Mouse (Mus musculus): Measurements from ENCODE around the gene Birc5.

Birc5 gene

DNA sequence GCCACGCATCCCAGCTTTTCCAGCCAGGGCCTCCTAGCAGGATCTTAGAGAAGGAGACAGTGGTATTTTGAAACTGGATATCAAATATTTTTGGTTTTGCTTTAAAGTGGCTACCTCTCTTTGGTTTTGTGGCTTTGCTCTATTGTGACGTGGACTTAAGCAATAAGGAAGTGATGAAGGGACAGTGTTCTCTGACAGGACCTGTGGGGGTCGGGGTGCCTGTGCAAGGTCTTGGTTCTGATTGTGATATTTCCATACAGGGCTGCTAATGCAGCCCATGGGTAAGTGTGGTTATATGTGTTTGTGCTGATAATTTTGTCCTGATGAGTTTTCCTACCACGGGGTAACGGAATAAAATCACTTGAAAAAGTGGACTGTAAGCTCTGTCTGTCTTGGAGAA, 6.3 kb downstream of the Birc5 start:
- DNase-seq (ENCODE audit: low read depth), result no peak

DNA sequence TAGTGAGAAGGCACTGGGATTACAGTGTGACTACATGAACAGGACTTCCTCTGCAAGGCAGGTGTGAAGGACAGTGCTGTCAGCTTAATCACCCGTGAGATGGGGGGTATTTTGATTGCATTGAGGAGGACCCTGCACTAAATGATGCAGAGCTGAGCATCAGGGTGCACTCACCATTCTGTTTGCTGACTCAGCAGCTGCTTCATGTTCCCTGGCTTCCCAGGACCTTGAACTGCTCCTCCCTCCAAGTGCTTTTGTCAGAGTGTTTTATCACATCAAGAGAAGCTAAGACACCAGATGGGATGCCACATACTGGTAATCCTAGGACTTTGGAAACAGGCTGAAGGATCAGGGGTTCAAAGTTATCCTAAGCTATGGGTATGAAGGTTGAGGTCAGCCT, 6.9 kb downstream of the Birc5 start:
- DNase-seq (ENCODE audit: low read depth), result no peak

DNA sequence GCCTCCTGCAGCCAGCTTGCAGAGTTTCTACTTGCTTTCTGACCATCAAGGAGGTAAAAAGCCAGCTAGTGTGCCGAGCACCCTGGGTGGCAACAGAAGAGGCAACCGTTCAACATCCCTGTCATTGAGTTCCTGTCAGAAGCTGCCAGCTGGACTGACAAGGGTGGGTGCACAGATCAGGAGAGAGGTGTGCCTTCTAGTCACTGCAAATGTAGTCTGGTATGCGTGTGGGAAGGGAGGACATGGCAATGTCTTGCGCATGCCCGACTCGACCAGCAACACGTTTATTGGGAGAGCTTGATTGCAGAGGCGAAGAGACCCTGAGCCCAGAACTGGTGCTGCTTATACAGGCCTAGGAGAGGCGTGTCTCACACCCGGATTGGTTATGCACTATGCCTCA, 8.4 kb downstream of the Birc5 start:
- DNase-seq (ENCODE audit: low read depth), result no peak

DNA sequence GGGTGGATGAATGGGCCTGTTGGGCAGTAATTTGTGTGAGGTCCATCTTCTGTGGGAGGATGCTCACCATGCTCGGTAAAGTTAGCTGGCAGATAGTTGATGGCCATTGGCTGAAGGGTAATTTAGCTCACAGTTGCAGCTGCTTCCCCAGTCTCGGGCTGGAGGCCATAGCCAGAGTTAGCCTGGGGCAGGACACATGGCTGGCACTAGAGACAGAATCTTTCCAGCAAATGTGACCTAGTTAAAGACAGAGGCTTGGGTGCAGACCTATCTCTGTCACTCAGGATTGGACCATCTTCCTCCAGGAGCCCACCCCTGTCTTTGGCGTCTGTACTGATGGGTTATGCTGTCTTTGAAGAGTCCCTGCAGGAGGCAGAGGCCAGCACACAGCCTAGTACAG, 9.3 kb downstream of the Birc5 start:
- no peak for DNase-seq (ENCODE audit: low read depth)

DNA sequence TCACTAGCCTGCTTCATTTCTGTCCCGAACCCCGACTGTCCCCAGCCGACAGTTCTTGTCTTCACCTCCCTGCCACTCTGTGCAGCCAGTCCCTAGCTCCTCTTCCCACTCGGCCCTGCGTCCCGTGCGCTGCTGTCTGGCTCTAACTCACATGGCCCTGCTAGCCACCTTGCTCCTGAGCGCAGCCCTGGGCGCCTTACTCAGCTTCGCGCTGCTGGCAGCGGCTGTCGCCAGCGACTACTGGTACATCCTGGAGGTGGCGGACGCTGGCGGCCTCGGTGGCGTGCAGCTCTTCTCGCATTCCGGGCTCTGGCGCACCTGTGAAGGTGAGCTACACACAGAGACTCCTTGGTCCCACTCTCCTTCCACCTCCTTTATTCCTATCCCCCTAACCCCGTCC, 11.6 kb downstream of the Birc5 start, which contains the start of gene Tmem235:
Gene Tmem235, plus strand, starts transcription at position 152 of the 400 bp plus-strand sequence.
- DNase-seq (ENCODE audit: low read depth), result no peak

DNA sequence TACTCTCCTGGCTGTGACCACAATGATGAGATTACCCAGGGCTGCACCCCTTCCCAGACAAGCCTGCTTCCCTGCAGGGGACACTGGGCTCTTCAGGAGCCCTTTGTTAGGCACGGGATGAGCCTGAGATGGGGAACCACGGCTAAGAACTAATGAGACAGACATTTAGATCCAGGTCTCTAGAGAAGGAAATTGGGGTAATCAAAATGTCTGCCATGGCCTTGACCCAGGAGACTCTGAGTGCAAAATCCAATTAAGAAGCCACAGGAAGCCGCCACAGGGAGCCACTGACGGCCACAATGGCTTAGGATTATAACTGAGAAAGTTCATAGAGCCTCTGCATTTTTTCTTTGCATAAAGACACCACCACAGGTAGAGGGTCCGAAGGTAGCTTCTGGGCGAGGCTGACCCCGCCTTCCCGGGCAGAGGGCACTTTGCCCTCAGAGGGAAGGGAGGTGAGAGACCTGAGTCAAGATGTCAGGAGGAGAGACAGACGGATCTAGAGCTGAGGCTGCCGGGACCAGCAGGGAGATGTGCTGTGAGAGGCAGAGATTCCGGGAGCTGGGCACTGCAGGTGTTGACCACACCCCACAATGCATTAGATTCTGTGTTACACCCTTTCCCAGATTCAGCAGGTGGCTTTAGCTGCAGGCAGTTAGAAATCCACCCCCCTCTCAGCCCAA, 14.3 kb downstream of the Birc5 start:
- no peak for DNase-seq (ENCODE audit: low read depth)

DNA sequence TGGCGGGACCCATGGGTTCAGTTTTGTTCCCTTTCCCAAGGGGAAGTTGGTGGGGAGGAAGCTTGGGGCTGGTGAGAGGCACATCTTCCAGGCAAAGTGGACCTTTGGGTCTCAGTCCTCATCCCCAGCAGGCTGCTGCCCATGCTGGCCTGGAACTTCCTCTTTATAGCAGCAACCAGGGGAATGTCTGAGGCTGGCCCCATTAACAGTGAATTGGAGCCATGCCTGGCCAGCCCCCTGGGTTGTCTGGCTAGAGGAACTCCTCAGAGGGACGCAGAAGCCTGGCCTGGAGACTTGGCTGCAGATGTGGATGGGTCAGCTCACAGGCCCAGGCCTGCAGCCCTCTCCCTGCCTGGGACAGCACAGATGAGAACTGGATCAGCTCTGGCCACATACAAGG, 15.8 kb downstream of the Birc5 start:
- no peak for DNase-seq (ENCODE audit: low read depth)

DNA sequence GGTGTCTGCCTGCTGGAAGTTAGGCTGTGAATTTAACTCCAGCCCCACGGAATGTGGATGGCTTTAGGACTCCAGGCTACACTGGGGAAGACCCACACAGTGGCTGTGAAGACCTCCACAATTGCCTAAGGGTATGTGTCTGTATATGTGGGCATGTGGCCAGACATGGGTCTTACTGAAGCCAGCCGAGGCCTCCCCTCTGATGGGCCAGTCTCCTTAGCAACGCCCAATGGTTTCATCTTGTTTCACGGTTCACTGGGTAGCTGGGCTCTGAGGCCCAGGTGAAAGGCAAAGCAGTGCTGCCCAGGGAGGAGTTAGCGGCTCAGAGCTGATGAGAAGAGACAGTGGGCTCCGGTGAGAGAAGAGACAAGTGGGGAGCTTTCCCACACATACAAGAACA, 16.9 kb downstream of the Birc5 start:
- DNase-seq (ENCODE audit: low read depth), result no peak

DNA sequence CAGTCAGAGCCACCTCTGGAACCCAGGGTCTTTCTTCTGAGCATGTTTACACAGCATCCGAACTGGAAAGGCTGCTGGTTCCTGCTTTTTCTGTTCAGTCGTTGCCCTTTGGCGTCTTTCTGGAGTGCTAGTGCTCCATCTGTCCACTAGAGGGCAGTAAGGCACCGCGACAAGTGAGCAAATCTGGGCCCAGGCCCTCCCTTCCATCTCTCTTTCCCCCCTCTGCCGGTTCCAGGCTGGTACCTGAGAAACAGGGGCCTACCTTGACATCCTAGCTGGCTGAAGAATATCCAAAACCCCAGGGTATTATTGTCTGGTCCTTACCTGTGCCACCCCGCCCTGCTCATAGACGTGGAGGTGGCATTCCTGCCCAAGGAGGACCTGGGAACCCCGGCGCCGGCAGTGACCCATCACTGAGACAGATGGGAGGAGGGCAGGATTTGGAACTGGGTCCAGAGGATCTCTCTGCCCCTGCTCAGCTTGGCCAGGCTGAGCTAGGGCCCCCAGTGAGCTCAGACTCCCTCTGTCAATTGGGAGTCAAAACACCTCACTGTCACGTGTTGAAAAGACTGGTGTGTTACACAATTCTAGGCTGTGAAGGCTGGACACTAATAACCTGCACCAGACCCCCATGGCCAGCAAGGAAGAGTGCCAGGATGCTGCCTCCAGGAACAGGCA, 21.8 kb downstream of the Birc5 start:
- peak; percentile 93 for DNase-seq (ENCODE audit: low read depth)

DNA sequence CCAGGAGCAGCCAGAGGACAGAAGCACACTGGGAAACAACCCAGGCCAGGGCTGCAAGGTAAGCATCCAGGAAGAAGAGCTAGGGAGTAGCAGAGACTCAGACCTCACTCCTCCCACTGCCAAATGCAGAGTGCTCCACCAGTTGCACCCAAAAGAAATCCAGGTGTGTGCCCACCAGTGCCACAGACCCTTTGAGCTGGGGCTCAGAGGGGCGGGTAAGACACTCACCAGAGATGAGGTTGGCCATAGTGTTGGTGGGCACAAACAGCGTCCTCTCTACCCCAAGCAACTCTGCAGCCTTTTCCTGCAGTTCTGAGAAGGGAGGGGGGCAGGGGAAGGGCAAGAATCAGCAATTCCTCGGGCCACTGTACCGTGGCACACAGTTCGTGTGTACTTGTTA, 22.3 kb downstream of the Birc5 start:
- no peak for DNase-seq (ENCODE audit: low read depth)

DNA sequence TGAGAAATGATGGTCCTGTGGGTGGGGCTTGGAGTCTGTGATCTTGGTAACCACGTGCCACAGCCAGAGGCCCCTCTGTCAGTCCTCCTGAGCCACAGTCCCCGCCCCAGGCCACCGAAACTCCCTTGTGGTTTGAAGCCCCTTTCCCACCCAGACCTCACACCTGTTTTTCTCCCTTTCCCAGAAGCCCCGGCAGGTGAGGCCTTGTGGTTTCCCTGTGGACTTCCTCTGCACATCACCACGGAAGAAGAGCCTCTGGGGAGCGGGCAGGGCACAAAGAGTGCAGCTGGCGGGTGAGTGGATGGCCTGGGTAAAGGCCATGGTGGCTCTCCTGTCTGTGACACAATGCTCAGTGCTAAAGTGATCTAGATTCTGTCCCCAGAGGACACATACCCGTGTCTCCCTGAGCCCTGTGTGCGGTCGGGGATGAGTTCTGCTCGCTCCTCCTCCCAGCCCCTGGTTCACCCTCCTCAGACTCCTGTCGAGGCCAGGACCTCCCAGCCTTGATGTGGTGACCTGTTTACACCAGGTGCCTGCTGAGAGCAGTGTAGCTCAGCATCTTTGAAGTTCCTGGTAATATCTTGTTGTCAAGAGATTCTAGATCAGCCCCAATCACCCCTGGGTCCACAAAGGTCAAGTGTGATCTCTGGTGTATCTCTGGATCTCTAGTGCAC, 23.0 kb downstream of the Birc5 start:
- no peak for DNase-seq (ENCODE audit: low read depth)

DNA sequence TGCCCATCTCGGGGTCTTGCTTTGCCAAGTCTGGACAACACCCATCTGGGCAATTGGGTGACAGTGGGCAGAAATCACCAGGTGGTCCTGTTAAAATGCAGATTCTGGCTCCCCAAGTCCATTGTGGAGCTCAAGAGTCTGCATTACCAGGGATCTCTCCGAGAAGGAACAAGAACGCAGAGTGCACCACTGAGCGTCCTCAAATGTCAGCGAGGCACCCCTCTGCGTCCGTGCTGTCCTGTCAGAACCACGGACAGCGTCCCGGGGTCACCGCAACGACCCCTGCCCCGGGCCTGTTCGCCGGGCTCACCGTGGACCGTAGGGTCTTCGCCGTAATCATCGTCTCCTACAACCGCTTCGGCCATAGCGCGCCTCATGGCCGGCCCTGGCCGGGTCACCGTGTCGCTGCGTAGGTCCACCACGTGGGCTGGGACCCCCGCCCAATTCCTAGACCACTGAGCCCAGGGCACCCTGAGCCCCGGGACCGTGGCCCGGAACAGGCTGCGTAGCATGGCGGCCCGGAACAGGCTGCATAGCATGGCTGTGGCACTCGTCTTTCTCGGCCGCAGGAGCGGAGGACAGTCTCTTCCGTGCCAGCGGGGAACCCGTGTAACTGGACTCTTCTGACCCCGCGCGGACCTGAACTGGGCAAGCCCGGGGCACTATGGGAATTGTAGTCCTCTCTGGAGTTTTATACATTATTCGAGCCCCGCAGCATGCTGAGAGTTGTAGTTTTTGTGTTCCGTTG, 24.0 kb downstream of the Birc5 start, which contains the start of gene Tha1:
Gene Tha1, minus strand, starts transcription at position 621 of the 748 bp plus-strand sequence.
- DNase-seq (ENCODE audit: low read depth), result peak; percentile 83

DNA sequence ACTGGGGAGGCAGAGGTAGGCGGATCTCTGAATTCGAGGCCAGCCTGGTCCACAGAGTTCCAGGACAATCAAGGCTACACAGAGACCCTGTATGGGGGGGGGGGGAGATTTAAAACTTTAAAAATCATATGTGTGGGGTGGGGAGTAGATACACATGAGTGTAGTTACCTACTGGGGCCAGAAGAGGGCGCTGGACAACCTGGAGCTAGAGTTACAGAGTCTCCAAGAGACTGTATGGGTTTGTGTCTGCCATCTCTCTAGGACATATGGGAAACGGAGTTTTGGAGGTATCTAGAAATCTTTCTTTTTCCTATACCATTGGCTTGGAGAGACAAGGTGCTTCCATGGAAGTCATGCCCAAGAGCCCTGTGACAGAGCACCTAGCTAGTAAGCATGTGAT, 25.4 kb downstream of the Birc5 start:
- peak; percentile 65 for DNase-seq (ENCODE audit: low read depth)

DNA sequence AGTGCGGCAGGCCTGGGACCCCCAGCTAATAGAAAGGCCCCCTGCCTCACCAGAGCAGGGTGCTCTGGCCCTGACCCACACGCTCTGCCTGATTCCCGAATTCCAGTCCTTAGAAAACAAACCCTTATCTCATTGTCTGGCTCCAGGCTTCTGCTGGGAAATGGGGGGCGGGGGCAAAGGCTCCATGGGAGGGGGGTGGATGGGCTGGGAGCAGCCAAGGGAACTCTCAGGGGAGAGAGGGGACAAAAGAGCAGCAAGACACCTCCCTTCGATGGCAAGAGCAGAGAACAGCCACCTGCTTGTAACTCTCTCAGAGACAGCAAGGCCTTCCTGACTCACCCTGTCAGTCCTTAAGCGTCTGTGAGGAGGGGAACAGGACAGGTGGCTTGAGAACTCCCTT, 26.6 kb downstream of the Birc5 start:
- DNase-seq (ENCODE audit: low read depth), result no peak

DNA sequence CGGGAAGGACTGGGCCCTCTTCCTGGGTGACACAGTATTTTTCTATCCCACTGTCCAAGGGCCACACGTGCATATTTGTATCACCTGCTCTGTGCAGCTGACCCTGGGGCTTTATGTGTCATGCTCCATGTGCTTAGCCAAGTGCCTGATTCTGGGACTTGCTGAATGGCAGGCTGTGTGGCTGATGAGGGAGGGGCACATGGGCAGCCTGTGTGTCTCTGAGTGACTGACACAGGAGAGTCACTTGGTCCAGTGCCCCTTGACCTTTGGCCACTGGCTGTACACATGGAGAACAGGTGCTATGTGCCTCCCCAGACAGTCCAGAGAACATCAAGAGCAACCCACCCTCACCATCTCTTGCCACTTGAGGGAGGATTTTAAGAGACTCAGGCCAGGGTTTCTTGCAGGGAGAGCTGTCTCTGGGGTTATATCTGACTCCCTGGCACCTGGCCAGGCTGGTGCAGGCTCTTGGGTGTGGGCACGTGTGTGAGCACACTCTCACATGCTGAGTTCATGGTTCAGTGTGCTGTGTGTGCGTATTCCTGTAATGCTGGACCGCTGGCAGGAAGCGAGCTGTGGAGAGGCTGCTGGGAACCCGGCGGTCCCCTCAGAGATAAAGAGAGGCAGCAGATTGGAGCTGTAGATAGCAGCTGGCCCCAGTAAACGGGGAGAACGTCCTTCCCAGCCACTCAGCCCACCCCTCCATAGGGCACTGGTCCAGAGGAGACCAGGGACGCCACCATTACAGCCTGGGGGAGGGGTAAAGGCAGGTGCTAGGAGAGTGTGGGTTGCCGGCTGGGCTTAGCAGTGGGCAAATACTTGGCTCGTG, 29.1 kb downstream of the Birc5 start:
- peak; percentile 76 for DNase-seq (ENCODE audit: low read depth)

DNA sequence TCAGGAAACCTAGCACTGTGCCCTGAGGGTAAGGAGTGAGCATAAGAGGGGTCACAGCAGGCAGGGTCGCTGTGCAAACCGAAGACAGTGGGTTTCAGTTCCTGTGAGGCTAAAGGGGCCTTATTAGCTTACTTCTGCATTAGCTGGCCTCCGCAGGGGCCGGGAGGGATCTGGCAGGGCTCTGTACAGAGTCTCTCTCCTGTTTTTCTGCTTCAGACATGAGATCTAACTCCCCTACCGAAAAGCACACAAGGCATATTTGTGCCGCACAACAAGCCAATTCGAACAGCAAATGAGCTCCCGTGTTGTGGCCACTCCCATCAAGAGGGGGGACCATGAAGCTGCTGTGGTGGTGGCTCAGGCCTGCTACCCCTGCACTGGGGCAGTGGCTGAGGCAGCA, 29.8 kb downstream of the Birc5 start:
- no peak for DNase-seq (ENCODE audit: low read depth)

DNA sequence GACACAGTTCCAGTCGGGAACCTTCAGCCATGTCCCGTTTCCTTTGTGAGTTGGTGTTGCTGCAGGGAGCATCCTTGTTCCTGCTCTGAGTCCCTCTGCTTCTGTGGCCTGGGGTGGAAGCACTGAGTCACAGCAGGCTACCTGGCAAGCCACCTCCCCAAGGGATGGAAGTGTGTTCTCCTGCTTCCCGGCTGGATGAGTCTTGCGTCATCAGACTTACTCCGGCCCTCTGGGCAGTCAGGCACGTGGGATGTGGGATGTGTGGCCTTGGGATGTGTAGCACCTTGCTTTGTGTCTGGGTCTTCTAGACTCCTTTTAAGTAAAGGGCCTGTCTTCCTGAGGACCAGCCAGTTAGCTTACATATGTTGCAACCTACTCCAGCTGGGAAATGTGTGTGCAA, 30.6 kb downstream of the Birc5 start:
- peak; percentile 50 for DNase-seq (ENCODE audit: low read depth)

DNA sequence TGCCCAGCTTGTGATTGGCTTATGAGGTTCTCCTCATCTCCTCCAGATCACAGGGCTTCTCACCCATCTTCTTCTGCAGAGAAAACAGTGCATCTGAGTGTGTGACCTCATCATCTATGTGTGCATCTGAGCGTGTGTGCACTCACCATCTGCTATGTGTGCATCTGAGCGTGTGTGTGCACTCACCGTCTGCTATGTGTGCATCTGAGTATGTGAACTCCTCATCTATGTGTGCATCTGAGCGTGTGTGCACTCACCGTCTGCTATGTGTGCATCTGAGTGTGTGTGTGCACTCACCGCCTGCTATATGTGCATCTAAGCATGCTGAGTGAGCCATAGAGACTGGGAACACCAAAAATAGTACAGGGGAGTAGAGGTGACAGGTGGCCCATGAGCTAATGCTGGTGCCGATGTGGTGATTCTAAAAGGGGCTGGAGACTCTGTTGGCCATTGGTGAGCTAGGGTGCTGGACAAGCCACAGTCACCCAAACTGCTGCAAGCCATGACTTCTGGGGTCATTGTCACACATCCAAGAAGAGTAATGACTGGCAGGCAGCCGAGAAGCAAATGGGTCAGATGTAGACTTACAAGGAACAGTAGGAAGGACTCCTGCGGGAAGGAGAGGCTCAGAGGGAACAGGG, 31.4 kb downstream of the Birc5 start:
- no peak for DNase-seq (ENCODE audit: low read depth)

DNA sequence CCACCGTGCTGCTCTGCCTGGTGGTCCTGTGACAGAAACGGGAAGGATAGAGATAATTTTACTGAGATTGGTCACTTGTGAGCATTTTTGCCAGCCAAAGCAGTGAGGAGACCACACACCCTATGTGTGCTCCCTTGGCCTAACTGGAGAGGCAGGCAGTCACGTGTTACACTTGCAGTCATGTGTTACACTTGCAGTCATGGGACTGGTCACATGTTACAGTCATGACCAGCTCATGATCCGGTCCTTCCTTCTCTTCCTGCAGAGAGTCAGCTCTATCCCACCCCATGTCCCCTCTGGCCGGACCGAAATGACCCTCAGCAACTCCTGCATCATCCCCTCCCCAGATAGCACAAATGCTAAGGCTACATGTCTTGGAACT, 31.9 kb downstream of the Birc5 start:
- peak; percentile 32 for DNase-seq (ENCODE audit: low read depth)

DNA sequence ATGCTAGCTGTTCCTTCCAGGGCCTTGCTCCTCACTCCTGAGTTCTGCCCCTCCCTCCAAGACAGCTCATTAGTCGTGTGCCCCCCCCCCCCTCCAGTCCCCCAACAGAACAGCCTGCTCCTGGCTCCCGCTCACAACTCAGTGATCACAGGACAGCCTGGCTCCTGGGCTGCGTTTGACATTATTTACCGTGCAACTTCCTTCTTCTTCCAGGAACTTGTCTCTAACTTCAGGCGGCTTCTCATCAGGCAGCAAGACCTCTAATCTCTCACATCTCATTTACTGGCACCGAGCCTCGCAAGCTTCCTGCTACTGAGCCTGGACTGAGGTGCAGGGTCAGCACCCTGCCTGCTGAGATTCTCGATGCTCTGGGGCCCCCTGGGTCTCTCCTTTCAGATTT, 32.7 kb downstream of the Birc5 start:
- peak; percentile 53 for DNase-seq (ENCODE audit: low read depth)

DNA sequence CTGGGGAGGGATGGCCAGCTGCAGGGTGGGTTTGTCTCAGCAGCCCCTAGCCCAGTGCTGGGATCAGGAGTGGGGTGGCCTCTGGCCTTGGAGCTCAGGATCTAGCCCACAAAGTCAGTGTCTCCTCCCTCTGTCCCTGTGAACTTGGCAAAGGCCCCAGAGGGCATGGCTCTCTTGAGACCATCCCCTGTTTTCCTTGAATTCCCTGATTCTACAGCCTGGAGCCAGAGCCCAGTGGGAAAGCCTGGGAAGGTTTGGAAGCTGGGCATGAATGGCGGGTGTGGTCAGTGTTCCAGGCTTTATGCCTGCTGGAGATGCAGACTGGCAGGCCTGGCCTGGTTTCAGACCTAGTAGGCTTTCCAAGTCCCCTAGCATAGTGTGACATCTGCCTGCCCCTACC, 33.2 kb downstream of the Birc5 start:
- DNase-seq (ENCODE audit: low read depth), result peak; percentile 37
